Mouse (Mus musculus) midbrain, embryonic 10.5 days (tissue): ENCODE data around the gene Hoxa13. TPM values are rescaled to one million over a fixed set of nuclear protein-coding genes. Genes with fewer than 3 reads are reported as not detected.

Experiments
- DNase-seq: peaks from one replicate; pipeline ENCODE4 v3.0.0-alpha.2; 2017; ENCODE audit warnings: low spot score
- H3K27ac ChIP-seq: fragments of 300-500 bp; sonication (generic); replicated peaks from 2 replicates; pipeline ENCODE4 v1.5.1; 2016; ENCODE audit warnings: mild to moderate bottlenecking
- H3K27me3 ChIP-seq: fragments of 300-500 bp; sonication (generic); 2 replicates; pipeline ENCODE4 v1.6.1; 2016; ENCODE audit warnings: low read depth, mild to moderate bottlenecking; ENCODE audit not compliant: poor library complexity, severe bottlenecking
- H3K36me3 ChIP-seq: fragments of 300-500 bp; sonication (generic); 2 replicates; pipeline ENCODE4 v1.6.1; 2016; ENCODE audit warnings: mild to moderate bottlenecking, moderate library complexity
- H3K4me1 ChIP-seq: fragments of 300-500 bp; sonication (generic); 2 replicates; pipeline ENCODE4 v1.6.1; 2016
- H3K4me3 ChIP-seq: fragments of 300-500 bp; sonication (generic); 2 replicates; pipeline ENCODE4 v1.5.1; 2016; ENCODE audit warnings: mild to moderate bottlenecking, moderate library complexity
- H3K9me3 ChIP-seq: fragments of 300-500 bp; sonication (generic); replicated peaks from 2 replicates; pipeline ENCODE4 v1.6.1; 2016; ENCODE audit warnings: mild to moderate bottlenecking
- WGBS: fragments of 180-500 bp; shearing (Covaris S2); methylation state at CpG from one replicate; pipeline ENCODE4 v1.1.7; 2016; 5-methylcytosine and 5-hydroxymethylcytosine counted together
- polyA plus RNA-seq: library from polyadenylated mRNA; unstranded; fragments of >200 nt; fragmentation: Nextera tagmentation; extraction: Ambion mirVana; gene quantifications from 2 replicates; pipeline ENCODE4 v1.2.1, GENCODE M21; 2016

Gene Hoxa13
- polyA plus RNA-seq, 1 experiment from 2014 or later = not detected

DNA sequence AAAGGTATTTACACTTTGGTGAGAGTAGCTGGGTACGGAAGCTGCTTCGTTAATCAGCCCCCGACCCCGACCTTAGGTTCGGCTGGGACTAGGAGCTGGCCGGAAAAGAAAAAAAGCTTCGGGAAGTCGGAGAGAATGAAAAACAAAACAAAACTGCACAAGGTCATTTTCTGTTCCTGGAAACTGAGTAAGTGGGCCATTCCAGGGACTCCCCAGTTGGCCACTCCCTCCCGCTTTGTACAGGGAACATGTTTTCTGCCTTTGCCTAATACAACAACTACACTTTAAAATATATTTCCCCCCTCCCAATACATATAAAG lies 5.9 kb upstream of the Hoxa13 start:
- H3K4me3 ChIP-seq = no peak overlapping the region
- no peaks in the 10 kb centered on the region for H3K9me3 ChIP-seq
- H3K27ac ChIP-seq = no peak overlapping the region
- peaks cover 100% of the 10 kb centered on the region for H3K27me3 ChIP-seq
- no peaks in the 10 kb centered on the region for H3K4me1 ChIP-seq
- no peak for DNase-seq
- H3K36me3 ChIP-seq = no peaks in the 10 kb centered on the region
- WGBS = 2% methylated on average over 9 of the region's 9 CpGs

DNA sequence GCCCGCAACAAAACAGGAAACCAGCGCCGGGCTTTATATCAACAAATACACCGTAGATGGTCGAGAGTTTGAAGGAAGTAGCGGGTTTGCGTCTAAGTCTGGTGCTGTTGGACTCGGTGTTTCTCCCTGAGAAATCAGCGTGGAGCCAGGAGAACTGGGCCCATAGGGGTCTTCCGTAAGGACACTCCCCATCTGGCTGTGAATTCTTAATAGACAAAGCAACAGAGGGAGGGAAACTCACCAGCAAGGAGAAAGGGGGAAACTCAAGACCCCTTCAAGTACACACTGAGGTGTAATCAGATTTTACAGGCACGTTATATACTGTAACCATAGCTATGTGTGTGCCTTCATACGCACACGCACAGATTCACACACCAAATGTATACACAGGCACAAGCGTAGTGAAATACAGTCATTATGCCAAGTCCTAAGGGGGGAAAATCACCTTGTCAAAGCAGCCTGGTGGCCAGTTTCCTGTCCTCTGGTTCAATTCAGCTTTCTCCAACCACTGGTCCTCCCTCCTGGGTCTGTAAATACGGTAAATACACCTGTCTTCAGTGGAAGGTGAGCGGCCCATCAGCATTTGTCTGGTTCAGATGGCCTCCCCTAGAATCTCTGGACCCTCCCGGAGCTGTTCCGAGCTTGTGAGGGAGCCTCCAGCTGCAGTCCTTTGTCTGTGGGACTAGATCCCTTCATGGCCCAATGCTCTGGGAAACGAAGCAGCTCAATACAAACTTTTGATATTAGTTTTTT lies 5.4 kb upstream of the Hoxa13 start:
- H3K36me3 ChIP-seq = no peaks in the 10 kb centered on the region
- peaks cover 100% of the 10 kb centered on the region for H3K27me3 ChIP-seq
- H3K9me3 ChIP-seq = no peaks in the 10 kb centered on the region
- 1% methylated on average over 19 of the region's 19 CpGs for WGBS
- H3K27ac ChIP-seq = no peak overlapping the region
- H3K4me3 ChIP-seq = no peak overlapping the region
- peak; percentile 55 for DNase-seq
- H3K4me1 ChIP-seq = peaks cover 1% of the 10 kb centered on the region; the same call in 1 of the 2 replicates

DNA sequence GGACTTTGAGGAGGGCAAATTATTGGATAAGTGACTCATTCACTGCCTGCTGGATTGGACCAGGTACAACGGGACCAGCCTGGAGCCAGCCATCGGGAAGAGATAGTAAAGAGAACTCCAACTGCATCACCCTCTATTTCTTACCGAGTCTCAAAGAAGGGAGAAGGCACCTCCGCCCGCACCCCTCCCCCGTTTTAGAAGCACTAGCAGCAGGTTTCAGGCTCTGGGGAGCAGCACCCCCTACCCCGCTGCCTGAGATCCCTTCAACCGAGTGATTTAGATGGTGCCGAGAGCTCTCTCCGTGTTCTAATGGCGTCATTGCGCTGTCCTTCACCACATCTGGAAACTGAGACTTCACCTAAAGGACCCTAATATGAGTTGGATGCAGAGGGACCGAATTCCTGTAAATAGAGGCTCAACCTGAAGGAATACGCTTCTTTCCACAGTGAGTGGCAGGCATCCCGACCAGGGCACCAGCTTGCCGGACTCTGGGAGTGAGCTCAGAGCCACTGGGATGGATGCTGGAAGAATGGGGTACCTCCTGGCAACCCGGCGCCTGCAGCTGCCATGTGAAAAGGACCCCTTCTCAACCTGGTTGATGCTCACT lies 4.7 kb upstream of the Hoxa13 start:
- H3K27me3 ChIP-seq = peaks cover 100% of the 10 kb centered on the region
- H3K4me3 ChIP-seq = no peak overlapping the region
- 2% methylated on average over 18 of the region's 18 CpGs for WGBS
- peaks cover 8% of the 10 kb centered on the region for H3K4me1 ChIP-seq
- no peaks in the 10 kb centered on the region for H3K9me3 ChIP-seq
- DNase-seq = peak; percentile 51
- no peaks in the 10 kb centered on the region for H3K36me3 ChIP-seq
- H3K27ac ChIP-seq = no peak overlapping the region

DNA sequence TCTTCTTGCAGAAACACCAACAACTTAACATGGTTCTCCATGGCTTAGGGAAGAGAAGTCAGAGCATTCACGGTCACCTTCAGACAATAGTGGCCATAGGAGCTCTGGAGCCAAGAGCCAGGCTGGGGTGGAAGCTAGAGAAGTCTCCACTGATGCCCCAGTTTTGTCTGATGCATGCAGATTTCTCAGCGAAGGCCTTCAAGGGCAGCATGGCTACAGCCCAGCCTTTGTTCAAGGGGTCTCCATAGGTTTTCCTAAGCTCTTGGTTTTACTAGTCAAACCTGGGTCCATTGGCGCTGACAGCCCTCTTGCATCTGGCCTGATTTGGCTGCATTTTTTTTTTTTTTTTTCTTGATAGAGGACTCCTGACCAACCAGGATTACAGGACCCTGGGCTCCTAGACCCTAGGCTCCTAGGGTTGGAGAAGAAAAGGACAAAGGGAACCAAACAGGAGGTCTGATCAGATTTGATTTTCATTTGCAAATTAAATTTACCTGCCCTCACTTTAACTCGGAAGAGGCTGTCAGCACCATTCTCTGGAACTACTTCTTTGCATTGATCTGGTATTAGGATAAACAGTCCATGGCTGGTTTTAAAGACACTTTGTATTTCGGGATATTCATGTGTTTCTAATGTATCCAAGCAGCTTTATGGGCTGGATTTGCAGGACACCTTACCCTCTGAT lies 3.6 kb upstream of the Hoxa13 start:
- WGBS = 2% methylated on average over 5 of the region's 5 CpGs
- Histone ChIP-seq H3K4me1 (peaks cover 15% of the 10 kb centered on the region), H3K36me3 (no peaks in the 10 kb centered on the region), H3K4me3 (no peak overlapping the region), H3K27me3 (peaks cover 100% of the 10 kb centered on the region), H3K27ac (no peak overlapping the region), H3K9me3 (no peaks in the 10 kb centered on the region)
- peak; percentile 43 for DNase-seq

DNA sequence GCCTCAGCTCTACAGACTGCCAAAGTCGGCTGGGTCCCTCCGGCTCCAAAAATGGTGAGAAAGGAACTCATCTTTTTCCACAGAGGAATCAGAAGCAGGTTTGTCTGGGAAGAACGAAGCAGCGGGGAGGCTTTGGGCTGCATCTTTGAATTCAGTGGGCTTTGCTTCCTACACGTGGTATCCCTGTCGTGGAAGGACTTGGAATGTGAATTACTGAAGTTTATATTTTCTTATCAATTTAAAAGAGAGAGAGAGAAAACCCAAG lies 2.6 kb upstream of the Hoxa13 start:
- H3K27me3 ChIP-seq = peaks cover 100% of the 10 kb centered on the region
- WGBS = 1% methylated on average over 6 of the region's 6 CpGs
- no peaks in the 10 kb centered on the region for H3K36me3 ChIP-seq
- H3K4me1 ChIP-seq = peaks cover 15% of the 10 kb centered on the region
- no peak overlapping the region for H3K27ac ChIP-seq
- no peak overlapping the region for H3K4me3 ChIP-seq
- no peak for DNase-seq
- no peaks in the 10 kb centered on the region for H3K9me3 ChIP-seq

DNA sequence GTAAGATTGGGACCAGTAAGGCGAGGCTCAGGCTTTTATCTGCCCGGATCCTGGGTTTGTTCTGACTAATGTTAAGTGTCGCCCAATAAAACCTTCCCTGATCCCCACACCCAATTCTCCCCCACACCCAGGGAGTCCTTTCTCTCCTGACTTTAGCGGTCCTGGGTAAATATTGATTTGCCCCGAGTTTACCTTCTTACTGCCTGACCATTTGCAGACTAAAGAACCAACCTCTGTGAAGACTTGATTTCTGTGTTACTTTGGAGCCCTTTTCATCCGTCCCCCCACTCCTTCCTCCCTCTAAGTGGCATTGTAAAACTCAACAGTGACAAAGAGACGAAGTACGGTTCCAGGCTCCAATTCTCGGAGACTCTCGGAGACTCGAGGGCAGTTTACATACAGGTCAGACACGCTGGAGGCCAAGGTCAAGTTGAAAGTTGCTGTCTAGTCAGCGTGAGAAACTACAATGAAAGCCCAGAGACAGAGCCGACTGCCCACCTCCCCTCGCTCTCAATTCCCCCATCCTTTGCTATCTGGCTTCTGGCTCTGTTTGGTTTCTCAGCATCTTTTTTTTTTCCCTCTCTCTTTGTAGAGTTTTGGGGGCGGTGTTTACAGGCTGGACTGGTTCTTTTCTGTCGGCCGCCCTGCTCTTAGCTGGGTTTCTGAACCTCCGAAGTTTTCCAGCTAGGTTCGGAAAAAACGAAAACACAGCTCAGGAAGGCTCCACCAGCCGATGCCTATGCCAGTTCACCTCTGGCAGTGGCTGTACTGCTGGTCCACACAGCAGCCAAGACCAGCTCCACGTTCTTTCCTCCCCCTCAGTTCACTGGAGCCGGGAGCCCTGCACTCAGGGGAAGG lies 2.0 kb upstream of the Hoxa13 start:
- WGBS = 2% methylated on average over 24 of the region's 24 CpGs
- no peak overlapping the region for H3K27ac ChIP-seq
- H3K4me3 ChIP-seq = no peak overlapping the region
- H3K4me1 ChIP-seq = peaks cover 15% of the 10 kb centered on the region
- H3K36me3 ChIP-seq = no peaks in the 10 kb centered on the region
- peak; percentile 54 for DNase-seq
- no peaks in the 10 kb centered on the region for H3K9me3 ChIP-seq
- H3K27me3 ChIP-seq = peaks cover 100% of the 10 kb centered on the region

DNA sequence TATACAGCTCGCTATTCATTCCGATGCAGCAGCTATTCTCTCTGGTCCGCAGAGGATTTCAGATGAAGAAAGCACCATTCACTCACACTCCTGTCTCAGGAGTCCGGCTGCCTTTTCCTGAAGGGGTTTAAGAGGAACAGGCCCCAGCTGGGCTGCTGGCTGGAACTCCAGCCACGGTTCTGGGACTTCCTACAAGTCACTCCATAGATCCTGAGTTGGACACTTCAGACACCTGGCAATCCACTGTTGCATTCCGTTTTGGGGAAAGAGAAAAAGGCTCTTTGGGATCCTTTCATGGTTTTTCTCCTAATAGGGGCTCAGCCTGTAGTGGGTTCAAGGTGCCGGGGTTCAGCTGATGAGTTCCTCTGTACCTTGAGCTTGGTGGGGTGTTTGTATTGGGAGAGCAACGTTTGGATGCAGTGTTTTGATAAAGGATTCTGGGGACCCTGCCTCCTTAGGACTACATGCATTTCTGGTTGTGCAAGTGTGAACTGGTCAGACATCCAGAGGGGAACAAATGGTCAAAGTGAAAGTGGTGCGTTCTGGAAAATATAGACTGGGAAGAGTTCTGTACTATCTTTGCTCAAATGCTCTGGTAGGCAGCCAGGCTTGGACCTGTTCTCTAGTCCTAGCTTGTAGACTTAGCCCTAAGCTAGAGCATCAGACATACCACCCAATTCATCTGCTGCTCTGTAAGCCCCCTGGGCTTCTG lies 1.2 kb upstream of the Hoxa13 start:
- peak; percentile 49 for DNase-seq

DNA sequence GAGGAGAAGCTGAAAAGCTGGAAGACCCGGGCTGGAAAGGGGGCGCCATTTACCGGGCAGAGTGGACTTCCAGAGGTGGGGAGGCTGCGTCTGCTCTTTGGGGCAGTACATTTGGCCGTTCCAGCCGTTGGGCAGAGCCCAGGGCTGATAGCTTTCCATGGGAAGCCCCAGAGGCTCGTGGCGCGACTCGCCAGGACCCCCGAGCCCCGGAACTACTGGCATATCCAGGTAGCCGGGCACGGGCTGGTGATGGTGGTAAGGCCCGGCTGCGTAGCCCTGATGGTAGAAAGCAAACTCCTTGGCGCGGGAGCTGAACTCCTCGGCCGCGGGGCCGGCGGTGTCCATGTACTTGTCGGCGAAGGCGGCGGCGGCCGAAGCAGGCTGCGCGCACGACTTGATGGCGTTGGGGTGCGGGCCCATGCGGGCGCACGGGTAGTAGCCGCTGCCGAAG lies 844 bp downstream of the Hoxa13 start:
- peak; percentile 60 for DNase-seq

More for the DNA sequence above, 1.2 kb upstream of the Hoxa13 start:
- peaks cover 100% of the 10 kb centered on the region for H3K27me3 ChIP-seq
- WGBS = 3% methylated on average over 9 of the region's 9 CpGs
- no peaks in the 10 kb centered on the region for H3K36me3 ChIP-seq
- H3K4me3 ChIP-seq = no peak overlapping the region
- H3K9me3 ChIP-seq = no peaks in the 10 kb centered on the region
- no peak overlapping the region for H3K27ac ChIP-seq
- H3K4me1 ChIP-seq = peaks cover 15% of the 10 kb centered on the region

DNA sequence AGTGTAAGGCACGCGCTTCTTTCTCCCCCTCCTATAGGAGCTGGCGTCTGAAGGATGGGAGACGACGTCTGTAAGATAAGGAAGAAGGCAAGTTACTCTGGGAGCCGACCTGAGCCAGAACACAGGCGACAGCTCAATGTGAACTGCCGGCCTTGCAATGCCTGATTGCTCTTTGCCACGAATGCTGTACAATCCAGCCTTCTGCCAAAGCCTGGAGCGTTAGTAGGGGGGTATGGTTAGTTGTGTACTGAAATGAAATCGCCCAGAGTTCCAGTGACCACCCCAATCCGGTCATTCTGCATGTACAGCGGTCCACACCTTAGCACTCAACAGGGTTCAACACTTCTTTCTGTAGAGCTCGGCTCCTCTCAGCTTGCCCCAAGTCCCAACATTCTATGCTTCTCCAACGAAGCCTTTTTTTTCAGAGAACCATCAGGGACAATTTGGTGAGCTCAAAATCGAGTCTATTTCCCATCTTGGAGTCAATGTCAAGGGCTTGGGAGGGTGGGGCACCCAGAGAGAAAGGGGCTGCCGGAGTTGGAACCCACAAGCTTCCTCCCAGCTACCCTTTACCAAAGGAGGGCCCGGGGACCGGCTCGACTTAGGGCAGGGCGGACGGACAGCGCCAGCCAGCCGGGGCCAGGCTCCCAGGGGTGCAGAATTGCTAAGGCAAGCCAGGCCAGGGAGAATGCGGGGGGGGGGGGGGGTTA lies 1.4 kb downstream of the Hoxa13 start:
- whole genome bisulfite sequencing = under 1% methylated on average over 24 of the region's 25 CpGs
- peaks cover 15% of the 10 kb centered on the region for H3K4me1 ChIP-seq
- DNase-seq = peak; percentile 63
- H3K27me3 ChIP-seq = peaks cover 100% of the 10 kb centered on the region
- H3K36me3 ChIP-seq = no peaks in the 10 kb centered on the region
- no peaks in the 10 kb centered on the region for H3K9me3 ChIP-seq
- no peak overlapping the region for H3K27ac ChIP-seq
- H3K4me3 ChIP-seq = no peak overlapping the region

More for the DNA sequence above, 844 bp downstream of the Hoxa13 start:
- Histone ChIP-seq H3K36me3 (no peaks in the 10 kb centered on the region), H3K4me3 (peak overlapping the region; percentile 21), H3K27ac (no peak overlapping the region), H3K4me1 (peaks cover 15% of the 10 kb centered on the region), H3K9me3 (no peaks in the 10 kb centered on the region), H3K27me3 (peaks cover 100% of the 10 kb centered on the region)
- 1% methylated on average over 37 of the region's 39 CpGs for WGBS

DNA sequence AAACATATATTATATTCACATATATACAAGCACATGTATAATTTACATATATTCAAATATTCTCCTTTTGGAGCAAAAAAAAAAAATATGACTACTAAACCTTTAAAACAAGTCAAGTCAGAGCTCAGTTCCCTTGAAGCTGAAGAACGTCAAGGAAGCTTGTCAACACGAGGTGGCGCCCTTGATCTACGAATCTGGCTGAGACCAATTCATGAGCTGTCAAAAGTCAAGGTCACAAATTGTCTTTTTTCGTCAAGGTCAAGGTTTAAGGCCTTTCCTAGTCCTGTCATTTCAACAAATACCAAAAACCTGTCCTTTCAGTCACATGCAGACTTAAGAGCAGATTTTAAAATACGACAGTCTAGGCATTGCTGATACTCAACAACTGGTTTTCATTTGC lies 3.7 kb downstream of the Hoxa13 start:
- peak; percentile 80 for DNase-seq
- H3K4me1 ChIP-seq = peaks cover 20% of the 10 kb centered on the region
- 2% methylated on average over 6 of the region's 6 CpGs for WGBS
- no peak overlapping the region for H3K27ac ChIP-seq
- H3K36me3 ChIP-seq = no peaks in the 10 kb centered on the region
- H3K4me3 ChIP-seq = no peak overlapping the region
- H3K9me3 ChIP-seq = no peaks in the 10 kb centered on the region
- peaks cover 100% of the 10 kb centered on the region for H3K27me3 ChIP-seq

DNA sequence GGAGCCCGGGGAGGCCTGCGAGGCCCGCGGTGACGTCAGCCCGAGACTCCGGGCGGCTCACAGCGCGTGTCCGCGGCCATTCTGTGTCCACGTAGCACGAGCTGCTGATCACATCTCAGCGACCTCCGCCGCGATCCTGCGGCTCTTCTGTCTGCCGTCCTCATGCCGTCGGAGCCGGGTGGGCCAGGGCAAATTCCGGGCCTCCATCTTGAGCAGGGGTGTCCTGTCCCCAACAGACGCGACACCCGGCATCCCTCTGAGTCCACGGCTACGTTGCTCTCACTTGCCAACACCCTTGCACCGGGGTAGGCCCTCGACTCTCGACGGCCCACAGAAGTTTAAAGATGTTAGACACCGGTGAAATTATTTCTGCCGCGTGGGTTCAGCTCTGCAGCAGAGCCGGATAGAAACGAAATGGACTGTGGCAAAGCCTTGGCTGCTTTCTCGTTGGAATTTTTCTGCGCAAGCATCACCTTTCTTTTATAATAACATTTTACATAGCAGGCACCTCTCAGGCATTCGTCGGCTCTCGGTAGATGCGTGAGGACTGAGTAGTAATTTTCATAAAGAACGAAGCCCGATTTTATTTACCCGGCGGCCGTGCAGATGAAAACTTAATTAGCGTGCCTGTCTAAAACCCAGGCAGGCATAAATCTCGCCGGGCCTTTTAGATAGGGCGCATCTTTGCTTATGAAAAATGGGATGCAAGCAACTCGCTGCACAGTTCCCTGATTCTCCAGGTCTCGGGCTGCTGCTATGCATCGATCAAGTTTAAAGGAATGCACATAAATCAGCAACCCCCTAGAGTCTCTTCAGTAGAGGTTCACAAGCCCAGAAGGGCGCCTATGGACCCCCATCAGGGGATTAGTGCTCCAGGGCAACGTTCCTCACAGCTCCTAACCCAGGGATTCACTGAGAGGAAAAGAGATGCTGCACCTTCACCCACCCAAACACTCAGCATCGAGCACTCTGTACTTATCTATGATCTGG lies 6.9 kb downstream of the Hoxa13 start:
- H3K36me3 ChIP-seq = no peaks in the 10 kb centered on the region
- WGBS = under 1% methylated on average over 59 of the region's 59 CpGs
- no peaks in the 10 kb centered on the region for H3K9me3 ChIP-seq
- peak; percentile 63 for DNase-seq
- H3K27me3 ChIP-seq = peaks cover 100% of the 10 kb centered on the region
- H3K4me3 ChIP-seq = peak overlapping the region; percentile 17; the same call in 1 of the 2 replicates
- H3K27ac ChIP-seq = no peak overlapping the region
- peaks cover 5% of the 10 kb centered on the region for H3K4me1 ChIP-seq
